Mouse (Mus musculus) brain, embryonic 14.5 days (tissue): ENCODE measurements around the gene Klhdc4. TPM values are rescaled to one million over a fixed set of nuclear protein-coding genes. Genes with fewer than 3 reads are reported as not detected.
A peak's percentile ranks its signal among the peaks of the same experiment; 100 is the strongest.

Experiments
- DNase-seq: peaks from one replicate; pipeline ENCODE4 v3.0.0-alpha.2; 2011; ENCODE audit warnings: low read depth
- CTCF ChIP-seq: fragments of 200-500 bp; IDR thresholded peaks from 2 replicates; pipeline ENCODE4 v1.5.1; 2012; ENCODE audit warnings: inconsistent platforms, mild to moderate bottlenecking, moderate library complexity, borderline replicate concordance; ENCODE audit not compliant: insufficient read depth, insufficient read length; ENCODE audit errors: extremely low read depth
- POLR2A ChIP-seq: fragments of 200-500 bp; IDR thresholded peaks from 2 replicates; pipeline ENCODE4 v1.6.1; 2012; ENCODE audit warnings: mild to moderate bottlenecking, inconsistent platforms, borderline replicate concordance; ENCODE audit not compliant: poor library complexity, insufficient read depth, insufficient read length, severe bottlenecking; ENCODE audit errors: extremely low read depth
- polyA plus RNA-seq: library from polyadenylated mRNA; depleted of rRNA; stranded (reverse); fragments of >200 nt; gene quantifications from 2 replicates; pipeline ENCODE4 v1.2.3, GENCODE M21; 2012; rRNA removed

The Klhdc4 gene
- 41.8 and 45.2 TPM in 2 replicates for polyA plus RNA-seq

DNA sequence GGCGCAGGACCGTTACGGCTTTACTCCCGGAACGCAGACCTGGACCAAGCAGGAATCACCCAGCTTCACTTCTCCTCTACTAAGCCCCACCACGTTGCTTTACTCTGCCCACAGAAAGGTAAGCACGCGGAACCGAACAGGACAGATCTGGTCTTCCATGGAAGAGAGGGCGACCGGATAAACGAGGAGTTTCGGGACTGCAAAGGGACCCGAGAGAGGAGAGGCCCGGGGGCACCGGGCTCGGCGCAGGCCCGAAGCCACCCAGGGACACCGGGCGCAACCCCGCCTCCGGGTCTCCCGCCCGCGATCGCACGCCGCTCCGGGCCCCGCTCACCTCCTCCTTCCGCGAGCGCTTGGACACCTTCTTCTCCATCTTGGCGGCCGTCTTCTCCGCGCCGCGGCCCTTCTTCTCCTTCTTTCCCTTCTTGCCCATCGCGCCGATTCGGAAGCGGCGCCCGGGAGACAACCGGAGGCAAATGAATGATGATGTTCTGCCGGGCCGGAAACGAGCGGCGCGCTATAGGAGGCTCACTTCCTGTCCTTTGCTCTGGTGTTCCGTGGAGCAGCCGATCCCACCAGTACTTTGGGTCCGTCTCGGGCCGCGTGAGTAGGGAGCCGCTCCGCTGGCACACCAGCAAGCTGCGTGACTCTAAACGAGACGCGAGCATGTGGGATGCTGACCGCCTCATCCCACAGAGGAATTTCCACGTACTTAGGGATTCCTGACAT lies at the start of gene Klhdc4:
Klhdc4 (minus strand) TSS at position 522 of the 729 bp plus-strand sequence.
- TF ChIP-seq CTCF = no peak
- TF ChIP-seq POLR2A = peak; percentile 54; the same call in 1 of the 2 replicates
- DNase-seq = peak; percentile 97

GRCm38 (mm10) chr8:121877828-121878480 lies 48.6 kb upstream of the Klhdc4 start:
- TF ChIP-seq CTCF = no peak
- no peak for TF ChIP-seq POLR2A

GRCm38 (mm10) chr8:121877212-121877611 lies 47.8 kb upstream of the Klhdc4 start:
- TF ChIP-seq CTCF (no peak), POLR2A (no peak)
- DNase-seq = no peak

More at GRCm38 (mm10) chr8:121877828-121878480, 48.6 kb upstream of the Klhdc4 start:
- no peak for DNase-seq

GRCm38 (mm10) chr8:121875517-121875916 lies 46.1 kb upstream of the Klhdc4 start:
- TF ChIP-seq CTCF (no peak), POLR2A (no peak)
- no peak for DNase-seq

DNA sequence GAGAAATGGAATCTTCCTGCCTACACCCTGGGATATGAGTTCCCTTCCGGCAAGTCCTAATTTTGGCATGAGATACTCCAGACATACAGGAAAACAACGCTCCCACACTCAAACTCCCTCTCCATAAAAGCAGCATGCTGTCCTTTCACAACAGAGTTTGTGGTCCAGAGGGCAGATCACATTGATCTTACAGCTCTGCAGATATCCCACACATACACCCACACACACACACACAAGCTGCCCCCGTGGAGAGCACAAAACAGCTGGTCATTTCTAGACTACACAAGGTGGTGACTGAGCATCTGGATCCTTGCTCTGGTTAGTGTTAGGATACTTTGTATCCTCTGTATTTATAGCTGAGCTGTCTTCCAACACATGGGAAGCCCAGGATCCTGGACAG lies 45.7 kb upstream of the Klhdc4 start:
- TF ChIP-seq CTCF (no peak), POLR2A (no peak)
- no peak for DNase-seq

DNA sequence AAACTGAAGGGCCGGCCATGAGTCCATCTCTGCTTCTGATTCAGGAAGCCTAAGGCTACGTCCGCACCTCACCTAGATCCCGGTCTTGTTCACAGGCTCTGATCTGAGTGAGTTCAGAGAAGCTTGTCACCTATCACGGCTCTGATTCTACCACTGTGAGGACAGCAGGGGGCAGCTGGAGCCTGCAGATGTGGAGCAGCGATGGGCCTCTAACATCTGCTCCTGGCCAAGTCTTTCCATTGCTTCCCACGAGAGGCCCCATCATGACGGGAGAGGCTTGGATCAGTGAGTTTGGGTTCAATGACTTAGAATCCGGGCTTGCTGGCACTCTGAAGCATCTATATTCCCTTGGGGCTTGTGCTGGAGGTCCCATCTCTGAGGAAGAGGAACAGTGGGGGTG lies 44.7 kb upstream of the Klhdc4 start:
- DNase-seq = peak; percentile 46
- TF ChIP-seq POLR2A (no peak), CTCF (peak; percentile 47; the same call in 1 of the 2 replicates)

DNA sequence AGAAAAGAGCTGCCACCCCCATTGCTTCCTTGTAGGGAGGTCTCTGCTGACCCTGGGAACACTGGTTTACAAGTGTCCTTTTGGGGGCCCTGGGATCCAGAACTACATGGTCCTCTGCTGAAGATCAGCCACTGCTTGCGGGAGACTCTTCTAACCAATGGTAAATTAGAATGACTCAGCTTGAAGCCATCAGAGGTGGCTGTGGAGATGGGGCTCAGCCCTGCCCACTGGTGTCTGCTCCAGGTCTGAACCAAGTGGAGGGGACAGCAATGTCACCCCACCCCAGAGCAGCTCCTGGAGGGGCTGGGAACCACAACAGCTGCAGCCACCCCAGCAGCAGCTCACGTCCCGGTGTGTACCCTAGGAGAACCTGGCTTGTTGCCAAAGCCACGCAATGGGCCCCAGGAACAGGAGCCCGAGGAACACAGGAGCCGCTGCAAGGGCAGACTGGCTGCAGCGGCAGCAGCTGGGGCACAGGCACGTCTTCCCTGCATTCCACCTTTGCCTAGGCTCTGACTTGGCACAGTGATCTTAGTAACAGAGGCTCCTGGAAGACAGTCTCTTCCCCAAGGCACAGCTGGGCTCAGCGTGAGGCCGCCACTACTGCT lies 42.6 kb upstream of the Klhdc4 start:
- DNase-seq = no peak
- no peak for TF ChIP-seq POLR2A
- TF ChIP-seq CTCF = no peak

DNA sequence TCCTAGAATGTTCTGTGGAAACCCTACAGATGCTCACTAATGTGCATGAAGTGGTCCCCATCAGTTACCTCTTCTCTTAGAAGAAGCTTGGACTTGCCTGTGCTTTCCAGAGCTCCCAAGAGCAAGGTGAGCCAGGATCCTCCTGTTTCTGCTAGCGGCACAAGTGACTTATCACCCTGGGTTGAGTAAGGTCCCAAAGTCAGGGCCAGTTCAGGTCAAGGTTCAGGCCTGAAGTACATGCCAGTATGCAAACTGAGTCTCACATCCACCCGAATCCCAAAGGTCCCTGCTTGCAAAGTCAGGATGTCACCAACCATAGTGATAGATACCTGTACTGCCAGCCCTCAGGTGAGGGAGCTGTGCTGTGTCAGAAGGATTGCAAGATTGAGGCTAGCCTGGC lies 40.8 kb upstream of the Klhdc4 start:
- no peak for DNase-seq
- TF ChIP-seq CTCF = no peak
- no peak for TF ChIP-seq POLR2A

DNA sequence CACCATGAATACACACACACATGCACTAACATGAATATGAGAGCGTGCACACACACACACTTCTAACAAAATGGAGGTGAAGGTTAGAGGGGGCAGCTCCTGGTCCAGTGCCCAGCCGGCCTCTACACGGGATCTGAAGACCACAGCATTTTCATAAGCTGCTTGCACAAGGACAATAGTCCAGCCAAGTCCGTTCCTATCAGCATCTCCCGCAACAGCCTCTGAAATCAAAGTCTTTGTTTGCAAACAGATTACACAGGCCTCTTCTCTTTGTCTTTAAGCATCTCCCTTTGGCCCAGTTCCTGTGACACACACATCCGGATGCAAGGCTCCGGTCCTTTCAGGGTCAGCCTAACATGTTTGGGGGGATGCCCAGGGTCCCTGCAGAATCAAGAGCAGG lies 39.5 kb upstream of the Klhdc4 start:
- no peak for DNase-seq
- TF ChIP-seq POLR2A (no peak), CTCF (no peak)

DNA sequence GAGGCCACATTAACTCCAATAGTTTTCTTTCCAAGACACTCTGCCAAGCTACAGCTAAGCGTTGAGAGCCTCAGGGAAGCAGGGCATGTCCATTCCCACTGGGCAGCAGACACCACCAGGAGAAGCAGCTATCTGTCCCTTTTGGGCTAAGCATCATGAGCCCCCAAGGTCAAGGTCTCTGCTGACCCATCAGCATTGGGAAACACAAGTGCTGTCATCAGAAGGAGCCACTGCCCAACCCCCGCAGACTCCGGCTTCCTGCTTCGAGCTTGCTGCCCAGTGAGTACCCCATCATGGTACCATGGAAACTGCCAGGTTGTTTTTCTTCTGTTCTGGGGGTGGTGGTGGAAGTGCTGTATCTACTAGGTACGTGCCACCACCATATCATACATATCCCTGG lies 38.8 kb upstream of the Klhdc4 start:
- TF ChIP-seq CTCF (no peak), POLR2A (no peak)
- DNase-seq = no peak

DNA sequence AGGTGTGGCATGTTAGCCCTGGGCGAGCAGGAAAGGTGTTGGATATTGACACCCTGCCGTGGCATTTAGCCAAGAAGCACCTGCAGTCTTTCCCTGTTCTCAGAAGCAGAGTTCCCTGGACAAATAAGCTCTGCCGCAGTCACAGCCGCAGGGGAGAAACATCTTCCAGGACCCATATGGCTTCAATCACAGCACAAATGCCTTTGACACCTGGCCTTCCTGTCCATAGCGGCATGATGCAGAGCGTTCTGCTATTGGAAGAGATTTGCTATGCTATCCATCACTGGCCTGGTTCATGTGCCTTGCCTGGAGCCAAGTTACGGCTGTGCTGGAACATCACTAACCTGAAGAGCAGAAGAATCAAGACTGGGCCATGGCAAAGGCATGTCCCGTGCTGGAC lies 36.0 kb upstream of the Klhdc4 start:
- no peak for DNase-seq
- TF ChIP-seq POLR2A (no peak), CTCF (no peak)
